Mouse (Mus musculus) brain, embryonic 14.5 days (tissue): ENCODE results near the gene Nudt15.

ENCODE experiments used
- CTCF ChIP-seq: fragments of 200-500 bp; IDR thresholded peaks from 2 replicates; pipeline ENCODE4 v1.5.1; 2012; ENCODE audit warnings: inconsistent platforms, mild to moderate bottlenecking, moderate library complexity, borderline replicate concordance; ENCODE audit not compliant: insufficient read depth, insufficient read length; ENCODE audit errors: extremely low read depth
- POLR2A ChIP-seq: fragments of 200-500 bp; IDR thresholded peaks from 2 replicates; pipeline ENCODE4 v1.6.1; 2012; ENCODE audit warnings: mild to moderate bottlenecking, inconsistent platforms, borderline replicate concordance; ENCODE audit not compliant: poor library complexity, insufficient read depth, insufficient read length, severe bottlenecking; ENCODE audit errors: extremely low read depth

GRCm38 (mm10) chr14:73509765-73510423 lies 38.1 kb downstream of the Nudt15 start, which contains the start of gene Med4:
- TF ChIP-seq POLR2A (peak; percentile 44; the same call in 1 of the 2 replicates), CTCF (peak; percentile 100)
